Mouse (Mus musculus) right cerebral cortex, adult 18-20 months (tissue): ENCODE results near the gene Rnf5.

Experiments
- DNase-seq: peaks from one replicate; pipeline ENCODE4 v3.0.0; 2022; ENCODE audit warnings: mixed read lengths

Gene Rnf5

DNA sequence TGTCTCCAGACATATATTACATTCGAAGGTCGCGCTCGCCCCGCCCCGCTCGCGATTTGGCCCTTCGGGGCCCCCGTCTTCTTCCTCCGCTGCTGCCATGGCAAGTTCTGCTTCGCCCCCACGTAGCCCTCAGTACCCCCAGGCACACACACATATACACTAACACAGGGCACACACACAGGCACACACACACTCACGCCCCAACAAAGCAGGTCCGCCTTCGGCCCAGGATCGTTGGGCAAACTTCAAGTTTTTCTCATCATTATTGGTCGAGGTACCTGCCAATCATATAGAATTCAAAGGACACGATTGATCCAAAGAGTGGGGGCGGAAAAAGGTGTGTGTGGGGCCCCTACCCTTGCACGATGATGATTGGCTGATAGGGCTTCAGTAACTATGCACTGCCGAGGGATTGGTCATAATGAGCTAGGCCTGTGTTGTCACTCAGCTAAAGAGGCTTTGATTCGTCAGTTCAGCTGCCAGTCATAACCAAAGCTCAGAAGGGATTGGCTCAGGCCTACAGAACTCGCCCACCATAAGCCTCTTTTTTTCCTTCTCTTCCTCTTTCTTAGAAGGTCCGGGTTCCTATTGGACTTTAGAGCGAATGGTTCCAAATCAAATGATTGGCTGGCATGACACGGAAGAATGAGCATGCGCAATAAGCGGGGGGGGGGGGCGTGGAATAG, at the start of gene Rnf5:
Gene Rnf5 (minus strand): TSS at position 316 of the 686 bp plus-strand sequence.
- peak; percentile 100 for DNase-seq

- DNase-seq = no peak
Measured at GRCm38 (mm10) chr17:34652985-34653384, 49.5 kb upstream of the Rnf5 start.

- DNase-seq = no peak
Measured at GRCm38 (mm10) chr17:34652546-34652945, 49.1 kb upstream of the Rnf5 start.

GRCm38 (mm10) chr17:34651507-34652221, 48.2 kb upstream of the Rnf5 start:
- no peak for DNase-seq

GRCm38 (mm10) chr17:34650781-34651180, 47.3 kb upstream of the Rnf5 start:
- no peak for DNase-seq

GRCm38 (mm10) chr17:34649106-34649864, 45.8 kb upstream of the Rnf5 start:
- no peak for DNase-seq

- no peak for DNase-seq
Measured at GRCm38 (mm10) chr17:34648141-34648890, 44.8 kb upstream of the Rnf5 start.

- peak; percentile 99 for DNase-seq
Measured at GRCm38 (mm10) chr17:34646906-34647787, 43.7 kb upstream of the Rnf5 start, which contains the start of gene Atf6b. TSS of gene Atf6b (plus strand) at chr17:34647146.

- DNase-seq = no peak
Measured at GRCm38 (mm10) chr17:34645831-34646511, 42.5 kb upstream of the Rnf5 start.

- DNase-seq = no peak
Measured at GRCm38 (mm10) chr17:34645256-34645829, 41.9 kb upstream of the Rnf5 start.

GRCm38 (mm10) chr17:34644608-34645007, 41.1 kb upstream of the Rnf5 start, which contains the start of gene Fkbpl:
TSS of gene Fkbpl (plus strand) at chr17:34644764.
- DNase-seq = peak; percentile 97

- DNase-seq = no peak
Measured at GRCm38 (mm10) chr17:34643944-34644343, 40.5 kb upstream of the Rnf5 start.

DNA sequence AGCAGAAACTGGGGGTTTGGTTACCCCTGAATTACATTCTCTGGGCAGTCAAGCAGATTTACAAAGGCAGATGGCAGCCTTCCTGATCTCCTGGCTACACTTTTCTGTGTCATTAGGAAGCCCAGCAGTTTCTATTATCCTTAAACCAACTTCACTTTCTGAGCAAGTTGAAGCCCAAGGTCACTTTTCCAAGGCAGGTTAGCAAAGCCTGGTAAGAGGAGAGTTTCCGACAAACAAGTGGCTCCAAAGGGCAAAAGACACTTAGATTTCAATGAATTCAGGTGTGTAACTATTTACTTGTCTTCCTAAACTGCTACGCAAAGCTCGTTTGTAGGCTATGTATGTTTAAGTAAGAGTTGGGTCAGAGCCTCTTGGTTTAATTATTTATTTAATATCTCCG, 39.9 kb upstream of the Rnf5 start:
- DNase-seq = no peak

DNA sequence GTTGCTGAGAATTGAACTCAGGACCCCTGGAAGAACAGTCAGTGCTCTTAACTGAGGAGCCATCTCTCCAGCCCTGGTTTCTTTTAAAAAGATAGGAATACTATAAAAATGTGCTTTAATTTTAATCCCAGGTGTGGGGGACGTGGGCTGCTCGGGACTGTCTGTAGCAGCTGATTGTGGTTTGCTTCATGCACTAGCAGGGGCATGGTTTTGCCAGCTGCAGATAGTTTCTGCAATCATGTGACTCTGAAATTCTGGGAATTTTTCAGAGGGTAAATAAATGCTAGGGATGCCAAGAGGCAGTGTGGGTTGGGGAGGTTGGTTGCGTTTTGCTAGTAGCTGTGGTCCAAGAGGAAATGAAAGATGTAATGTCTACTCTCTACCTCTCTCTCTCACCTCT, 38.5 kb upstream of the Rnf5 start:
- DNase-seq = no peak

DNA sequence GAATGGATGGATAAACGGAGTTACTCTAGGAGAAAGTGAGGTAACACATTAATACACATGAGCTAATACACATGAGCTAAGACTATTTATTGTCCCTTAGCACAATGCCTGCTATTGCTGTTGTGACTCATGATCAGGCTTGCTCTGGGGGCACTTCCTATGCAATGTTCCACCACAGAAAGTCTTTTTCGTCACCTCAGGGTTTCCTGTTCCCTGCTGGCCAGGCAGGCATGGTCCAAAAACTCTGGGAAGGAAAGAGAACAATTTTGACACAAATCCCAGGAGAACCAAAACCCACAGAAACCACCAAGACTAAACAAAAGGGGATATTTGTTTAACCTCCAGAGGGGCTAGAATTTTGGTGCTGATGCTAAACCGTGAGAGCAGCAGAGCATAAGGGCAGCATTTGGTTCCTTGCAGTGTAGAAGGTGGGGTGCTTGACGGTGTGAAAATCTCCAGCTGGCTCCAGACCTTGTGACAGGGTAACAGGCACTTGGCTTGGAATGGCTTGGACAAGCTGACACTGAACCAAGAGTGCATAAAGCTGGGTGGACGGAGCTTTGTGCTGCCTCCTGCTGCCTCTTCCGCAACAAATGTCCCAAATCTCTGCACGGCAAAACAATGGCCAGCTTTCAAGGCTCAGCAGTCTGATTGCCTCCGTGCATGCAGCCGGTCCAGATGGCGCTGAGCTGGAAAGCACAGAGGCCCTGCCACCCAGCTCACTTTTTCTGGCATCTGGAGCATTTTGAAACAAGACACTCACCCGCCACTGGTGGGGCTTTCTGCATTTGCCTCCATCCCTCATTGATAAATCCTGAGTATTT, 37.5 kb upstream of the Rnf5 start:
- DNase-seq = peak; percentile 72

GRCm38 (mm10) chr17:34639461-34640255, 36.2 kb upstream of the Rnf5 start:
- no peak for DNase-seq

GRCm38 (mm10) chr17:34637459-34637858, 34.0 kb upstream of the Rnf5 start:
- DNase-seq = no peak

GRCm38 (mm10) chr17:34635671-34636070, 32.2 kb upstream of the Rnf5 start:
- no peak for DNase-seq

- DNase-seq = peak; percentile 94
Measured at GRCm38 (mm10) chr17:34632261-34632691, 28.8 kb upstream of the Rnf5 start.
